Mouse (Mus musculus) heart, embryonic 15.5 days (tissue): ENCODE measurements around the gene Sparcl1. TPM values are rescaled to one million over a fixed set of nuclear protein-coding genes. Genes with fewer than 3 reads are reported as not detected.

Experiments used
- ATAC-seq: fragments of 200-750 bp; cut with Nextera tagmentation; replicated peaks from 2 replicates; pipeline ENCODE4 v1.8.0; 2017; ENCODE audit warnings: low read depth, moderate TSS enrichment; ENCODE audit not compliant: insufficient number of reproducible peaks, insufficient read depth, low FRiP score
- H3K27ac ChIP-seq: fragments of 300-500 bp; sonication (generic); 2 replicates; pipeline ENCODE4 v1.5.1; 2015; ENCODE audit warnings: mild to moderate bottlenecking, inconsistent platforms
- H3K27me3 ChIP-seq: fragments of 300-500 bp; sonication (generic); 2 replicates; pipeline ENCODE4 v1.6.1; 2015; ENCODE audit warnings: inconsistent platforms
- H3K36me3 ChIP-seq: fragments of 300-500 bp; sonication (generic); 2 replicates; pipeline ENCODE4 v1.6.1; 2015; ENCODE audit warnings: mild to moderate bottlenecking, inconsistent platforms
- H3K4me1 ChIP-seq: fragments of 300-500 bp; sonication (generic); replicated peaks from 2 replicates; pipeline ENCODE4 v1.6.1; 2015; ENCODE audit warnings: inconsistent platforms
- H3K4me2 ChIP-seq: fragments of 300-500 bp; sonication (generic); 2 replicates; pipeline ENCODE4 v1.6.1; 2015; ENCODE audit warnings: inconsistent platforms, mild to moderate bottlenecking, moderate library complexity
- H3K4me3 ChIP-seq: fragments of 300-500 bp; sonication (generic); 2 replicates; pipeline ENCODE4 v1.5.1; 2015; ENCODE audit warnings: mild to moderate bottlenecking, inconsistent platforms
- H3K9ac ChIP-seq: fragments of 300-500 bp; sonication (generic); 2 replicates; pipeline ENCODE4 v1.6.1; 2015; ENCODE audit warnings: mild to moderate bottlenecking, inconsistent platforms
- H3K9me3 ChIP-seq: fragments of 300-500 bp; sonication (generic); replicated peaks from 2 replicates; pipeline ENCODE4 v1.6.1; 2016; ENCODE audit warnings: inconsistent platforms
- WGBS: fragments of 180-500 bp; shearing (Covaris S2); methylation state at CpG from one replicate; pipeline ENCODE4 v1.1.7; 2015; ENCODE audit warnings: mixed read lengths; 5-methylcytosine and 5-hydroxymethylcytosine counted together
- polyA plus RNA-seq: library from polyadenylated mRNA; unstranded; fragments of >200 nt; fragmentation: Nextera tagmentation; extraction: Ambion mirVana; gene quantifications from 2 replicates; pipeline ENCODE4 v1.2.1, GENCODE M21; 2015

Sparcl1 gene
- polyA plus RNA-seq, 1 experiment from 2014 or later, result 113 TPM

DNA sequence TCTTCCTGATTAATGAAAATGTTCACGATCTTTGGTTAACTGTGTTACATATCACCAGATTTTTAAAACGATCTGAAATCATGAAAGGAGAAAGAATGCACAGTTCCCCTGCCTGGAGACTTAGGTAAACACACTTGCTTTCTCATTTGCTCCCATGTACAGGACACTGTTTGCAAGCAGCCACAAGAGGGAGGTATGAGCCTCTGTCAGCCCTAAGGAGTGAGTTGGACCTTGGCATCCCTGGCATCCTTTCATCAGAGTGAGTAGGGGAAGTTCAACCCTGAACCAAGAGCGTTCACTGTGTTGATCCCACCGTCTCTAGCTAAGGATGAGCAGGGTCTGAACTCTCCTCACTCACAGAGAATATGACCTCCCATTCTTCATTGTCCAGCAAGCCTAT lies 18.0 kb upstream of the Sparcl1 start:
- Histone ChIP-seq H3K36me3 (no peaks in the 10 kb centered on the region), H3K4me2 (no peak overlapping the region), H3K9ac (no peak overlapping the region), H3K4me1 (no peaks in the 10 kb centered on the region; the same call in none of the 2 replicates), H3K4me3 (no peak overlapping the region), H3K9me3 (no peaks in the 10 kb centered on the region), H3K27me3 (no peaks in the 10 kb centered on the region), H3K27ac (no peak overlapping the region)
- ATAC-seq, result no peak
- 48% methylated on average over 4 of the region's 4 CpGs for WGBS

GRCm38 (mm10) chr5:104130891-104131290 lies 17.4 kb upstream of the Sparcl1 start:
- no peak overlapping the region for H3K9ac ChIP-seq
- H3K27ac ChIP-seq, result no peak overlapping the region
- H3K4me1 ChIP-seq, result no peaks in the 10 kb centered on the region; the same call in none of the 2 replicates
- no peaks in the 10 kb centered on the region for H3K36me3 ChIP-seq
- H3K27me3 ChIP-seq, result no peaks in the 10 kb centered on the region
- 82% methylated on average over 4 of the region's 4 CpGs for WGBS
- no peak for ATAC-seq
- no peak overlapping the region for H3K4me3 ChIP-seq
- no peaks in the 10 kb centered on the region for H3K9me3 ChIP-seq
- no peak overlapping the region for H3K4me2 ChIP-seq

GRCm38 (mm10) chr5:104128281-104129031 lies 14.9 kb upstream of the Sparcl1 start:
- WGBS, result 41% methylated on average over 12 of the region's 12 CpGs
- no peak overlapping the region for H3K4me3 ChIP-seq
- H3K4me2 ChIP-seq, result no peak overlapping the region
- no peak; the same call in 1 of the 2 replicates for ATAC-seq
- H3K4me1 ChIP-seq, result no peaks in the 10 kb centered on the region; the same call in none of the 2 replicates
- no peaks in the 10 kb centered on the region for H3K27me3 ChIP-seq
- no peak overlapping the region for H3K9ac ChIP-seq
- H3K27ac ChIP-seq, result peak overlapping the region; percentile 60
- H3K9me3 ChIP-seq, result no peaks in the 10 kb centered on the region
- no peaks in the 10 kb centered on the region for H3K36me3 ChIP-seq

DNA sequence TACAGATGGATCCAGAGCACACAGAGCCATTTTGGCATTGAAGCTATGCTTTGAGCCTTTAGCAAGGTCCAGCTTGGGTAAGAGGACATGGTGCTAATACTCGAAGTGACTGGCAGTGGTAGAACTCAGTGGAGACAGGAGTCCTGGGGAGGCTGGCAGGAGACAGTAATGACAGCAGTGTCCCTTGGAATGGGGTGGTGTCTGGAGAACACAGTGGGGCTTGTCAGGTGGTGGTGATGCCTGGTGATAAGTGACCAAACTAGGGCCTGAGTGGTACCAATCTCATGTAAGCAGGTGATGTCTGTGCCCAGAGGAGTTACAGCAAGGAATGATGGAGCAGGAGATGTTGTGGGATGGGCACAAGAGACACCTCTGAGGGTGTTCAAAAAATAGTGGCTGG lies 13.8 kb upstream of the Sparcl1 start:
- H3K9ac ChIP-seq, result no peak overlapping the region
- no peak overlapping the region for H3K4me2 ChIP-seq
- H3K9me3 ChIP-seq, result no peaks in the 10 kb centered on the region
- WGBS, result 65% methylated on average over 1 of the region's 1 CpGs
- no peak for ATAC-seq
- H3K36me3 ChIP-seq, result no peaks in the 10 kb centered on the region
- peak overlapping the region; percentile 51 for H3K27ac ChIP-seq
- H3K4me3 ChIP-seq, result no peak overlapping the region
- no peaks in the 10 kb centered on the region; the same call in none of the 2 replicates for H3K4me1 ChIP-seq
- H3K27me3 ChIP-seq, result no peaks in the 10 kb centered on the region

DNA sequence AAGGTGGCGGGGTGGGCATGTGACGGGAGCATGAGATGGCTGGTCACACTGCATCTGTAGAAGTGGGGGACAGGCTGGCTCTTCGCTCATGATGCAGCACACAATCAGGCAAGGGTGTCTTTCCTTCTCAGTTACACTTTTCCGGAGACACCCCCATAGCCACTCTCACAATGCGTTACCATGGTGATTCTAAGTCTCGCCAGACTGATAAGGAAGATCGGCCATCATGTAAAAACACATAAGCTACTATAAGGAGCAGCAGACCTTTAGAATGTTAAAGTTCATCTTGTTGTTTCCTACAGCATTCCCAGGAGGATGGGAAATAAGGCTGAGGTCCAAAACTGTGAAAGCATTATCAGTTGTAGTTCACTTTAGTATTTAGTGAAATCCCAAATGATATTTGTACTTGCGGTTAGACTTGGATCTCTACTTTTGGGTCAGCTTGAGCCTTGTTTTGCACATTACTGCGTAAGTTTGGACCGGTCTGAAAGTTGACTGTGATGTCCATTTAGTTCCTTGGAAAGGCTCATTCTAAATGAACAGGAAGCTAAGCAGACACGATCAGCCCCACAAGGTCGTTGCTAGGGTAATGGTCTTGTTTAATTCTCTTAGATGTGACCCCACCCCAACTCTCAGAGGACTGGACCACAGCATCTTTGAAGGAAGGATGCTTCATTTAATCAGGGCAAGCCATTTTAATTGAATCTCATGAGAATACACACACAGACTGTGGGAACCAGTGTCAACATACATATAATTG lies 13.2 kb upstream of the Sparcl1 start:
- Histone ChIP-seq H3K4me2 (no peak overlapping the region), H3K36me3 (no peaks in the 10 kb centered on the region), H3K4me3 (no peak overlapping the region), H3K27ac (peak overlapping the region; percentile 51), H3K4me1 (no peaks in the 10 kb centered on the region; the same call in none of the 2 replicates), H3K9ac (no peak overlapping the region), H3K9me3 (no peaks in the 10 kb centered on the region), H3K27me3 (no peaks in the 10 kb centered on the region)
- ATAC-seq, result no peak
- 64% methylated on average over 12 of the region's 12 CpGs for WGBS

DNA sequence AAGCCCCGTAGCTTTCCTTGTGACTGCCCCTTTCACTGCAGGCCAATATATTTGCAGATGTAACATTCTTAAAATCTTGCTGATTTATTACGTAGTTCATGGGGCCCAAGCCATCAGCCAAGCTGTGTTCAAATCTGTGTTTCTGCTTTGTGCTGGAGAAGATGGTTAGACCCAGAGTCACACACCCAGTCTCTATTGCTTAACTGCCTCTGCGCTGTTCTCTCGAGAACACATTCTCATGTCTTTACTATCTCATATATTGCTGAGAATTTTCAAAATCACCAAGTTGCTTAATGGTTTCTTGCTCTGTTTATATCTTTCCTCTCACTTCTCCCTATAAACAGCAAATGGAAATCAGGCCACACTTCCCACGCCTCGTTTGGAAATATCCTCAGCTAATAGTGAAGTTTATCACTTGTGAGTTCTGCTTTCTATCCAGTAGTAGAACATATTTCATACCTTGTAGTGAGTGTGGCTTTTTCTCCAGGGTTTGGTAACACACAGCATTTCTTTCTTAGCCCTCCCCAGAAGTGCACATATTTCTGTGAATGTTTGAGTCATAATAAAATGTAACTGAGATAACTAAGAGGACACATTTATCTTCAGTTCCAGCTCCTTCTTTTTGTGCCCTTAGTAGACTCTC lies 10.6 kb upstream of the Sparcl1 start:
- Histone ChIP-seq H3K4me3 (no peak overlapping the region), H3K9me3 (no peaks in the 10 kb centered on the region), H3K27me3 (no peaks in the 10 kb centered on the region), H3K27ac (no peak overlapping the region), H3K9ac (no peak overlapping the region), H3K36me3 (no peaks in the 10 kb centered on the region), H3K4me2 (no peak overlapping the region), H3K4me1 (no peaks in the 10 kb centered on the region; the same call in none of the 2 replicates)
- 69% methylated on average over 6 of the region's 6 CpGs for WGBS
- no peak for ATAC-seq

DNA sequence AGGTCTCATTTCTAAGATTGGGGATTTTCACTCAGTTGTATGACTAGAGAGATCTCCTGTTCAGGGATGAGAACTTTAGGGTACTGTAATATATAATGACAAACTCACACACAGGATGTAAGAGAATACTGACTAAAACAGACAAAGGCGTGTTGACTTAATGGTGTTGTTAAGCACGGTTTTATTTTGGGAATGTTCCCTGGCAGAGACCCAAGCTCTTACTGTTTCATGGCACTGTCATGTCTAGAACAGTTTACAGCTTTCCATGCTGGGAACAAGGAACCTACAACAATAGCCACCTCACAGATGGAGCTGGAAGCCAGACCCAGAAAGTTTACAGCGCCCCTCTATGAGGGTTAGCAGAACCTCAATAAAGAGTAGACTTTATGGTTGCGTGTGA lies 2.4 kb upstream of the Sparcl1 start:
- no peak for ATAC-seq
- Histone ChIP-seq H3K4me3 (no peak overlapping the region), H3K27ac (peak overlapping the region; percentile 77), H3K9me3 (no peaks in the 10 kb centered on the region), H3K9ac (no peak overlapping the region), H3K27me3 (no peaks in the 10 kb centered on the region), H3K4me2 (no peak overlapping the region), H3K4me1 (peaks cover 25% of the 10 kb centered on the region), H3K36me3 (no peaks in the 10 kb centered on the region)
- WGBS, result 55% methylated on average over 4 of the region's 4 CpGs

GRCm38 (mm10) chr5:104115118-104115517 lies 1.6 kb upstream of the Sparcl1 start:
- Histone ChIP-seq H3K4me1 (peaks cover 31% of the 10 kb centered on the region), H3K4me3 (no peak overlapping the region), H3K9ac (no peak overlapping the region), H3K27me3 (no peaks in the 10 kb centered on the region), H3K27ac (peak overlapping the region; percentile 77), H3K36me3 (no peaks in the 10 kb centered on the region), H3K4me2 (peak overlapping the region; percentile 50), H3K9me3 (no peaks in the 10 kb centered on the region)
- WGBS, result 25% methylated on average over 14 of the region's 14 CpGs
- ATAC-seq, result peak; percentile 77

DNA sequence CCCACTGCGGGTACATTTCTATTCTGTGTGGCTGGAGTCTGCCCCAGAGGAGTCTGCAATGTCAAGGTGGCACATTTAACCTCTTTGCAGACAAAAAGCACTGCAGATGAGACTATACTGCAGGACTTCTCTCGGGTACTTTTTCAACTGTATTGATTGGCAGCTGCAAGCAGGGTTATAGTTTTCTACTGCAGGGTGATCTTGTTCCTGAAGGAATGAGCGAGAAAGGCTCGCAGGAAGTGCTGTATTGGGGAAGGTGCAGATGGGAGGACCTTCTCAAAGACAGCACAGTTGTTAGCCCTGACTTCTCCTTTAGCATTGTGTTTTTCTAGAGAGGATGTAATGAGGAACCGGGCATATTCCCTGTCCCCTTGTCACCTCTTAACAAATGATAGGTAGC lies 1.0 kb downstream of the Sparcl1 start:
- Histone ChIP-seq H3K27me3 (no peaks in the 10 kb centered on the region), H3K9ac (peak overlapping the region; percentile 49), H3K4me2 (peak overlapping the region; percentile 50), H3K36me3 (no peaks in the 10 kb centered on the region), H3K4me1 (peaks cover 56% of the 10 kb centered on the region), H3K27ac (peak overlapping the region; percentile 77), H3K4me3 (peak overlapping the region; percentile 36), H3K9me3 (no peaks in the 10 kb centered on the region)
- ATAC-seq, result no peak
- WGBS, result 34% methylated on average over 5 of the region's 5 CpGs

DNA sequence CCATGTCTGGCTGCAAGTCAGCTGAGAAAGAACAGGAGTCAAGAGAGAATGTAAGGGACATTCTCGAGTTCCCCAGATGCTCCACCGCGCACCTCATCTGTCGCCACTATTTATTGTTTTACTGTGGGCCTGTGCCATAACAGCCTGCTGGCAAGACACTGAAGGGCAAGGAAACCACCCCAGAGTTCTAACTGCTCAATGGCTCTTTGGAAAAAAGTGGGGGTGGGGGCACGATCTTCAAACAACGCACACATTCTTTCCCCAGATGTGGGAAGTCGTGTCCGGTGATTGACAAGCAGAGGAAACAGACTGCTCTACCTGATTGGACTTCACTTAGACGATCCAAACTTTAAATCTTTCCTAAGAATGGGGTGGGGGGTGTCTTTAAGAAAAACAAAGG lies 1.5 kb downstream of the Sparcl1 start:
- H3K9me3 ChIP-seq, result no peaks in the 10 kb centered on the region
- H3K9ac ChIP-seq, result peak overlapping the region; percentile 49; the same call in 1 of the 2 replicates
- peak overlapping the region; percentile 77 for H3K27ac ChIP-seq
- no peaks in the 10 kb centered on the region for H3K27me3 ChIP-seq
- no peak for ATAC-seq
- peak overlapping the region; percentile 50 for H3K4me2 ChIP-seq
- no peaks in the 10 kb centered on the region for H3K36me3 ChIP-seq
- H3K4me3 ChIP-seq, result peak overlapping the region; percentile 36
- WGBS, result 14% methylated on average over 9 of the region's 9 CpGs
- H3K4me1 ChIP-seq, result peaks cover 57% of the 10 kb centered on the region

- H3K9ac ChIP-seq, result no peak overlapping the region
- H3K4me3 ChIP-seq, result no peak overlapping the region
- H3K27me3 ChIP-seq, result no peaks in the 10 kb centered on the region
- WGBS, result 46% methylated on average over 9 of the region's 9 CpGs
- peak overlapping the region; percentile 50 for H3K4me2 ChIP-seq
- H3K4me1 ChIP-seq, result peaks cover 49% of the 10 kb centered on the region
- no peaks in the 10 kb centered on the region for H3K9me3 ChIP-seq
- no peak for ATAC-seq
- H3K36me3 ChIP-seq, result no peaks in the 10 kb centered on the region
- H3K27ac ChIP-seq, result peak overlapping the region; percentile 51; the same call in 1 of the 2 replicates
Observed at GRCm38 (mm10) chr5:104110171-104110920, 3.2 kb downstream of the Sparcl1 start.
